Mouse (Mus musculus) limb, embryonic 12.5 days (tissue): ENCODE measurements at regions not wholly inside any gene's neighbourhood (a gene's known extent, or its start where the extent isn't known, plus 50 kb on each side); places are given as distances from the start of the nearest gene placed in this dataset.

Source experiments
- ATAC-seq: fragments of 200-750 bp; cut with Nextera tagmentation; 2 replicates; pipeline ENCODE4 v1.8.0; 2017; ENCODE audit warnings: low read depth, moderate TSS enrichment; ENCODE audit not compliant: insufficient number of reproducible peaks, insufficient read depth, low FRiP score, low TSS enrichment
- H3K27ac ChIP-seq: fragments of 300-500 bp; sonication (generic); 2 replicates; pipeline ENCODE4 v1.5.1; 2016; ENCODE audit warnings: mild to moderate bottlenecking, moderate library complexity
- H3K27me3 ChIP-seq: fragments of 300-500 bp; sonication (generic); 2 replicates; pipeline ENCODE4 v1.6.1; 2016; ENCODE audit warnings: mild to moderate bottlenecking, moderate library complexity
- H3K36me3 ChIP-seq: fragments of 300-500 bp; sonication (generic); 2 replicates; pipeline ENCODE4 v1.6.1; 2016; ENCODE audit warnings: mild to moderate bottlenecking, moderate library complexity
- H3K4me1 ChIP-seq: fragments of 300-500 bp; sonication (generic); replicated peaks from 2 replicates; pipeline ENCODE4 v1.6.1; 2016
- H3K4me2 ChIP-seq: fragments of 300-500 bp; sonication (generic); 2 replicates; pipeline ENCODE4 v1.6.1; 2016; ENCODE audit warnings: mild to moderate bottlenecking, moderate library complexity
- H3K4me3 ChIP-seq: fragments of 300-500 bp; sonication (generic); replicated peaks from 2 replicates; pipeline ENCODE4 v1.5.1; 2016; ENCODE audit warnings: mild to moderate bottlenecking
- H3K9ac ChIP-seq: fragments of 300-500 bp; sonication (generic); replicated peaks from 2 replicates; pipeline ENCODE4 v1.6.1; 2016; ENCODE audit warnings: mild to moderate bottlenecking, moderate library complexity
- H3K9me3 ChIP-seq: fragments of 300-500 bp; sonication (generic); 2 replicates; pipeline ENCODE4 v1.6.1; 2016; ENCODE audit warnings: mild to moderate bottlenecking, moderate library complexity
- WGBS: fragments of 180-500 bp; shearing (Covaris S2); methylation state at CpG from one replicate; pipeline ENCODE4 v1.1.7; 2016; 5-methylcytosine and 5-hydroxymethylcytosine counted together

GRCm38 (mm10) chr9:115681841-115682240, 227.4 kb upstream of the Gadl1 start:
- Histone ChIP-seq H3K27me3 (no peaks in the 10 kb centered on the region), H3K9ac (no peak overlapping the region), H3K36me3 (no peaks in the 10 kb centered on the region), H3K9me3 (no peaks in the 10 kb centered on the region), H3K4me1 (peaks cover 7% of the 10 kb centered on the region; the same call in 1 of the 2 replicates), H3K4me2 (no peak overlapping the region), H3K27ac (no peak overlapping the region), H3K4me3 (no peak overlapping the region)
- no peak for ATAC-seq
- 52% methylated on average over 9 of the region's 9 CpGs for WGBS

GRCm38 (mm10) chr9:115683951-115684350, 225.3 kb upstream of the Gadl1 start:
- Histone ChIP-seq H3K4me1 (peaks cover 7% of the 10 kb centered on the region; the same call in 1 of the 2 replicates), H3K27me3 (no peaks in the 10 kb centered on the region), H3K27ac (no peak overlapping the region), H3K4me2 (no peak overlapping the region), H3K4me3 (no peak overlapping the region), H3K9me3 (no peaks in the 10 kb centered on the region), H3K9ac (no peak overlapping the region), H3K36me3 (no peaks in the 10 kb centered on the region)
- ATAC-seq = no peak

DNA sequence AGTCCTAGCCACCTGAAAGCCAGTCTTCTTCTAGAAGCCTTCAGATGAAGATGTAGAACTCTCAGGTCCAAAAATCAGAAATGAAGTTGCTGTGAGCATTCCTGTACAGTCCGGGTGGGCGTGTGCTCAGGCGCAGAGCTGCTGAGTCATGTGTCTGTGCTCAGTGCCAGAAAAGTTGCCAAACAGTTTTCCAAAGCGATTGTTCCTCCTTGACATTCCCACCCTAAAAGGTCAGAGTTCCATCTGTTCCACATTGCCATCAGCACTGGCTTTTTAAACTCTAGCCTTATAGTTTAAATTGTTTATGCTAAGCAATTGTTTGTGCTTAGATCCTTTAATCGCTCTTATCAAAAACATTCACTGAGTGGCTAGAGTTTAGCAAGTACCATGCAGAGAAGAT, 222.7 kb upstream of the Gadl1 start:
- no peak for ATAC-seq
- no peak overlapping the region for H3K4me3 ChIP-seq
- 92% methylated on average over 5 of the region's 5 CpGs for WGBS
- no peak overlapping the region for H3K4me2 ChIP-seq
- H3K9ac ChIP-seq = no peak overlapping the region
- H3K36me3 ChIP-seq = no peaks in the 10 kb centered on the region
- H3K27me3 ChIP-seq = no peaks in the 10 kb centered on the region
- H3K9me3 ChIP-seq = no peaks in the 10 kb centered on the region
- H3K4me1 ChIP-seq = peaks cover 11% of the 10 kb centered on the region; the same call in 1 of the 2 replicates
- no peak overlapping the region for H3K27ac ChIP-seq

DNA sequence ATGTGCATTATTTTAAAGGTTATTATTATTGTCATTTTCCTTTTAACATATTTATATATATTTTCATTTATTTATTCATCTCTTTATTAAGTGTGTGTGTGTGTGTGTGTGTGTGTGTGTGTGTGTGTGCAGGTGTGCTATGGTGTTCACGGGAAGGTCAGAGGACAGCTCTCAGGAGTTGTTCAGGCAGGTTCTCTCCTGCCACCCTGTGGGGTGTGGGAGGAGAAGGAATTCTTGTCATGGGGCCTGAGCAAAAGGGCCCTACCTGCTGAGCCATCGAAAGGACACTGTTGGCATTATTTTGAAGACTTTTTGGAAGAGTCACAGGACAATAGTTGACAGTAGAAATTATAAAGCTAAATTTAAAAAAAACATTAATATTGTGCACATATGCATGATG, 216.4 kb upstream of the Gadl1 start:
- H3K4me1 ChIP-seq = peaks cover 14% of the 10 kb centered on the region; the same call in 1 of the 2 replicates
- H3K27ac ChIP-seq = no peak overlapping the region
- no peak overlapping the region for H3K4me3 ChIP-seq
- no peak overlapping the region for H3K9ac ChIP-seq
- H3K9me3 ChIP-seq = no peaks in the 10 kb centered on the region
- 58% methylated on average over 2 of the region's 2 CpGs for WGBS
- no peaks in the 10 kb centered on the region for H3K27me3 ChIP-seq
- no peak overlapping the region for H3K4me2 ChIP-seq
- H3K36me3 ChIP-seq = no peaks in the 10 kb centered on the region
- ATAC-seq = no peak

GRCm38 (mm10) chr9:115703791-115704190, 205.5 kb upstream of the Gadl1 start:
- H3K36me3 ChIP-seq = no peaks in the 10 kb centered on the region
- H3K4me1 ChIP-seq = 0 out of 2 replicates have a peak, but pooled peaks cover 3% of the 10 kb centered on the region
- H3K4me3 ChIP-seq = no peak overlapping the region
- no peak overlapping the region for H3K27ac ChIP-seq
- H3K9ac ChIP-seq = no peak overlapping the region
- H3K27me3 ChIP-seq = no peaks in the 10 kb centered on the region
- no peaks in the 10 kb centered on the region for H3K9me3 ChIP-seq
- no peak for ATAC-seq
- H3K4me2 ChIP-seq = no peak overlapping the region
- 91% methylated on average over 7 of the region's 7 CpGs for WGBS

- H3K4me3 ChIP-seq = no peak overlapping the region
- H3K27me3 ChIP-seq = no peaks in the 10 kb centered on the region
- no peaks in the 10 kb centered on the region for H3K36me3 ChIP-seq
- H3K9me3 ChIP-seq = no peaks in the 10 kb centered on the region
- H3K4me2 ChIP-seq = no peak overlapping the region
- 0 out of 2 replicates have a peak, but pooled peaks cover 3% of the 10 kb centered on the region for H3K4me1 ChIP-seq
- ATAC-seq = no peak
- H3K9ac ChIP-seq = no peak overlapping the region
- 33% methylated on average over 9 of the region's 9 CpGs for WGBS
- H3K27ac ChIP-seq = no peak overlapping the region
These were observed 205.0 kb upstream of the Gadl1 start for GRCm38 (mm10) chr9:115704249-115704648.

DNA sequence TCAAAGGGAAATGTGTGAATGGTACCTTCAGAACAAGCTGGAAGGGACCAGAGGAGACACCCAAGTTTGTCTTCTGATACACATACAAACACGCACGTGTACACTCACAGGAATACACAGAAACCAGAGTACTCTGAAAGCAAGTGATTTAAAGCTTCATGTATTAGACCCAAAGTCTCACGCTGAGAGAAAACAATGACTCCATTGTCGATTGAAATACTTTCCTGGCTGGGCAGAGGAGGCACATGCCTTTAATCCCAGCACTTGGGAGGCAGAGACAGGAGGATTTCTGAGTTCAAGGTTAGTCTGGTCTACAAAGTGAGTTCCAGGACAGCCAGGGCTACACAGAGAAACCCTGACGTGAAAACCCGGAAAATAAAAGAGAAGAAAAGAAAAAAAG, 203.5 kb upstream of the Gadl1 start:
- Histone ChIP-seq H3K4me2 (no peak overlapping the region), H3K9ac (no peak overlapping the region), H3K9me3 (no peaks in the 10 kb centered on the region), H3K27me3 (no peaks in the 10 kb centered on the region), H3K4me1 (0 out of 2 replicates have a peak, but pooled peaks cover 3% of the 10 kb centered on the region), H3K4me3 (no peak overlapping the region), H3K27ac (no peak overlapping the region), H3K36me3 (no peaks in the 10 kb centered on the region)
- WGBS = 89% methylated on average over 6 of the region's 6 CpGs
- ATAC-seq = no peak

GRCm38 (mm10) chr9:115708199-115708934, 200.9 kb upstream of the Gadl1 start:
- H3K4me2 ChIP-seq = no peak overlapping the region
- H3K27ac ChIP-seq = no peak overlapping the region

DNA sequence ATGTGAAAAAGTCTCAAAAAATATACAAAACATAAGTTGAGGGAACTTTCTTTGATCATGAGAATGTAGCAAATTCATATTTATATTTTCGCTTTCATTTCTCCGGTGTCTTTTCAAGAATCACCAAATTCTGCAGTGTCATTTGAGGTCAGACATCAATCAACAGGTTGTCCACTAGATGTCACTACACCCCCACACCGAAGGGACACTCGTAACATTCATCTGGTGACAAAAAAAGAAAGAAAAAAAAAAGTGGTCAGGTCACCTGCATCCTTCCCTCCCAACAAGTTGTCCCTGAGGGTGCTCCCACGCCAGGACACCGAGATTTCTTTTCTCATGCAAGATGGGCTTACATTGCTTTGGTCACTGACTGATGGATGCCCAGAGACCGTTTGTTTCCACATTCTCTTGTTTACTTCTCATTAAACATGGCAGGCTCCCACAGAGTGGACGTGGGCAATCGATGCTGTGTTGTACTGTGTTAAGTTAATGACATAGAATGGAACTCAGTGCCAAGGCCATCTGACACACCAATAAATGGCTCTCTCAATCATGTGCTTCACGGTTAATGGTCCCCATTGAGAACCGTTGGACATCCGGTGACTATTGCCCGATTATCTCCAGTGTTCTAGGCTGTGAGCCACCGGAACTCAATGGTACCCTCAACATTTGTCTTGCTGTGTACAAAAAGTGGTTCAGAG, 199.1 kb upstream of the Gadl1 start:
- Histone ChIP-seq H3K4me3 (no peak overlapping the region), H3K9me3 (no peaks in the 10 kb centered on the region), H3K9ac (no peak overlapping the region), H3K27me3 (no peaks in the 10 kb centered on the region), H3K4me2 (no peak overlapping the region), H3K4me1 (no peaks in the 10 kb centered on the region), H3K27ac (no peak overlapping the region), H3K36me3 (no peaks in the 10 kb centered on the region)
- no peak for ATAC-seq
- WGBS = 82% methylated on average over 14 of the region's 14 CpGs

More at GRCm38 (mm10) chr9:115708199-115708934, 200.9 kb upstream of the Gadl1 start:
- H3K4me1 ChIP-seq = no peaks in the 10 kb centered on the region
- H3K27me3 ChIP-seq = no peaks in the 10 kb centered on the region
- no peak overlapping the region for H3K4me3 ChIP-seq
- ATAC-seq = no peak
- no peaks in the 10 kb centered on the region for H3K9me3 ChIP-seq
- H3K36me3 ChIP-seq = no peaks in the 10 kb centered on the region
- 53% methylated on average over 8 of the region's 8 CpGs for WGBS
- H3K9ac ChIP-seq = no peak overlapping the region

- H3K4me3 ChIP-seq = no peak overlapping the region
- no peaks in the 10 kb centered on the region for H3K4me1 ChIP-seq
- 95% methylated on average over 2 of the region's 2 CpGs for whole genome bisulfite sequencing
- ATAC-seq = no peak
- H3K27ac ChIP-seq = no peak overlapping the region
- no peak overlapping the region for H3K9ac ChIP-seq
- no peaks in the 10 kb centered on the region for H3K36me3 ChIP-seq
- peaks cover 2% of the 10 kb centered on the region; the same call in 1 of the 2 replicates for H3K9me3 ChIP-seq
- no peak overlapping the region for H3K4me2 ChIP-seq
- no peaks in the 10 kb centered on the region for H3K27me3 ChIP-seq
These were observed 188.9 kb upstream of the Gadl1 start for GRCm38 (mm10) chr9:115720306-115720705.

GRCm38 (mm10) chr9:115720841-115721240, 188.4 kb upstream of the Gadl1 start:
- no peak overlapping the region for H3K4me2 ChIP-seq
- H3K4me3 ChIP-seq = no peak overlapping the region
- H3K27me3 ChIP-seq = no peaks in the 10 kb centered on the region
- H3K9me3 ChIP-seq = peaks cover 4% of the 10 kb centered on the region; the same call in 1 of the 2 replicates
- H3K36me3 ChIP-seq = no peaks in the 10 kb centered on the region
- ATAC-seq = no peak
- H3K9ac ChIP-seq = no peak overlapping the region
- H3K27ac ChIP-seq = no peak overlapping the region
- WGBS = 95% methylated on average over 2 of the region's 2 CpGs
- H3K4me1 ChIP-seq = no peaks in the 10 kb centered on the region
